Mouse (Mus musculus): Measurements from ENCODE around the gene Pcdh15.
A peak's percentile ranks its signal among the peaks of the same experiment; 100 is the strongest.

Pcdh15 gene

GRCm38 (mm10) chr10:74305439-74306158 lies 1206.5 kb downstream of the Pcdh15 start:
- DNase-seq (ENCODE audit: low spot score), result no peak

GRCm38 (mm10) chr10:74307035-74307434 lies 1207.9 kb downstream of the Pcdh15 start:
- peak; percentile 1 for DNase-seq (ENCODE audit: low spot score)

- DNase-seq (ENCODE audit: low spot score), result no peak
Measured at GRCm38 (mm10) chr10:74316091-74316490, 1216.9 kb downstream of the Pcdh15 start.

- no peak for DNase-seq (ENCODE audit: low spot score)
Measured at GRCm38 (mm10) chr10:74335412-74335811, 1236.3 kb downstream of the Pcdh15 start.

GRCm38 (mm10) chr10:74339247-74340160 lies 1240.4 kb downstream of the Pcdh15 start:
- no peak for DNase-seq (ENCODE audit: low spot score)

GRCm38 (mm10) chr10:74359526-74359925 lies 1260.4 kb downstream of the Pcdh15 start:
- DNase-seq (ENCODE audit: low spot score), result peak; percentile 15

- no peak for DNase-seq (ENCODE audit: low spot score)
Measured at GRCm38 (mm10) chr10:74378697-74379096, 1279.6 kb downstream of the Pcdh15 start.

GRCm38 (mm10) chr10:74379276-74380134 lies 1280.4 kb downstream of the Pcdh15 start:
- no peak for DNase-seq (ENCODE audit: low spot score)

GRCm38 (mm10) chr10:74387538-74388499 lies 1288.7 kb downstream of the Pcdh15 start:
- DNase-seq (ENCODE audit: low spot score), result no peak

GRCm38 (mm10) chr10:74403111-74403510 lies 1304.0 kb downstream of the Pcdh15 start:
- no peak for DNase-seq (ENCODE audit: low spot score)

- DNase-seq (ENCODE audit: low spot score), result peak; percentile 43
Measured at GRCm38 (mm10) chr10:74414021-74414420, 1314.9 kb downstream of the Pcdh15 start.

- no peak for DNase-seq (ENCODE audit: low spot score)
Measured at GRCm38 (mm10) chr10:74414945-74415344, 1315.8 kb downstream of the Pcdh15 start.

- DNase-seq (ENCODE audit: low spot score), result peak; percentile 4
Measured at GRCm38 (mm10) chr10:74415359-74415758, 1316.2 kb downstream of the Pcdh15 start.

- DNase-seq (ENCODE audit: low spot score), result no peak
Measured at GRCm38 (mm10) chr10:74415949-74416348, 1316.8 kb downstream of the Pcdh15 start.

GRCm38 (mm10) chr10:74450069-74450468 lies 1350.9 kb downstream of the Pcdh15 start:
- DNase-seq (ENCODE audit: low spot score), result no peak

- peak; percentile 63 for DNase-seq (ENCODE audit: low spot score)
Measured at GRCm38 (mm10) chr10:74463972-74464371, 1364.8 kb downstream of the Pcdh15 start.

- DNase-seq (ENCODE audit: low spot score), result no peak
Measured at GRCm38 (mm10) chr10:74480779-74481178, 1381.6 kb downstream of the Pcdh15 start.

GRCm38 (mm10) chr10:74512315-74512714 lies 1413.2 kb downstream of the Pcdh15 start:
- no peak for DNase-seq (ENCODE audit: low spot score)

GRCm38 (mm10) chr10:74513743-74514142 lies 1414.6 kb downstream of the Pcdh15 start:
- no peak for DNase-seq (ENCODE audit: low spot score)

- no peak for DNase-seq (ENCODE audit: low spot score)
Measured at GRCm38 (mm10) chr10:74538371-74538770, 1439.2 kb downstream of the Pcdh15 start.

- DNase-seq (ENCODE audit: low spot score), result no peak
Measured at GRCm38 (mm10) chr10:74555326-74555725, 1456.2 kb downstream of the Pcdh15 start.

Measured in embryo, embryonic 10.5 days (tissue).